Mouse (Mus musculus) left cerebral cortex, adult 11 months (tissue): Measurements from ENCODE around the gene Apom.

Source experiments
- DNase-seq: peaks from one replicate; pipeline ENCODE4 v3.0.0; 2022; ENCODE audit warnings: low spot score

The Apom gene

GRCm38 (mm10) chr17:35131500-35132173, at the start of gene Apom:
TSS of gene Apom (minus strand) at chr17:35132050.
- DNase-seq, result no peak

GRCm38 (mm10) chr17:35180093-35180492, 48.2 kb upstream of the Apom start:
- no peak for DNase-seq

- no peak for DNase-seq
Observed at GRCm38 (mm10) chr17:35178528-35178927, 46.7 kb upstream of the Apom start.

GRCm38 (mm10) chr17:35175968-35176367, 44.1 kb upstream of the Apom start, which contains the start of gene Aif1:
TSS of gene Aif1 (minus strand) at chr17:35176068.
- no peak for DNase-seq

GRCm38 (mm10) chr17:35175382-35175781, 43.5 kb upstream of the Apom start:
- DNase-seq, result no peak

GRCm38 (mm10) chr17:35174201-35174977, 42.5 kb upstream of the Apom start:
- DNase-seq, result no peak

- DNase-seq, result no peak
Observed at GRCm38 (mm10) chr17:35173329-35173728, 41.5 kb upstream of the Apom start.

- DNase-seq, result no peak
Observed at GRCm38 (mm10) chr17:35172445-35173234, 40.8 kb upstream of the Apom start.

GRCm38 (mm10) chr17:35168541-35169207, 36.8 kb upstream of the Apom start:
- DNase-seq, result no peak

- no peak for DNase-seq
Observed at GRCm38 (mm10) chr17:35167794-35168193, 35.9 kb upstream of the Apom start.

- peak; percentile 71 for DNase-seq
Observed at GRCm38 (mm10) chr17:35166352-35167035, 34.6 kb upstream of the Apom start.

- DNase-seq, result no peak
Observed at GRCm38 (mm10) chr17:35165451-35166155, 33.8 kb upstream of the Apom start.

- peak; percentile 98 for DNase-seq
Observed at GRCm38 (mm10) chr17:35164568-35165450, 33.0 kb upstream of the Apom start, which contains the start of gene Prrc2a. TSS of gene Prrc2a (minus strand) at chr17:35164897.

GRCm38 (mm10) chr17:35164218-35164567, 32.3 kb upstream of the Apom start:
- no peak for DNase-seq

- DNase-seq, result no peak
Observed at GRCm38 (mm10) chr17:35163326-35164081, 31.7 kb upstream of the Apom start.

GRCm38 (mm10) chr17:35162730-35163129, 30.9 kb upstream of the Apom start:
- DNase-seq, result no peak

GRCm38 (mm10) chr17:35162121-35162520, 30.3 kb upstream of the Apom start:
- DNase-seq, result no peak

GRCm38 (mm10) chr17:35161421-35161820, 29.6 kb upstream of the Apom start:
- no peak for DNase-seq

GRCm38 (mm10) chr17:35159638-35160037, 27.8 kb upstream of the Apom start:
- no peak for DNase-seq
